Mouse (Mus musculus) embryonic facial prominence, embryonic 12.5 days (tissue): ENCODE measurements at regions not wholly inside any gene's neighbourhood (a gene's known extent, or its start where the extent isn't known, plus 50 kb on each side); places are given as distances from the start of the nearest gene placed in this dataset.

Experiments used
- ATAC-seq: fragments of 200-750 bp; cut with Nextera tagmentation; 2 replicates; pipeline ENCODE4 v1.8.0; 2017; ENCODE audit not compliant: insufficient number of reproducible peaks, insufficient read depth, low FRiP score, low TSS enrichment
- H3K27ac ChIP-seq: fragments of 300-500 bp; sonication (generic); 2 replicates; pipeline ENCODE4 v1.5.1; 2016; ENCODE audit warnings: mild to moderate bottlenecking
- H3K27me3 ChIP-seq: fragments of 300-500 bp; sonication (generic); 2 replicates; pipeline ENCODE4 v1.6.1; 2016; ENCODE audit warnings: mild to moderate bottlenecking, moderate library complexity
- H3K36me3 ChIP-seq: fragments of 300-500 bp; sonication (generic); 2 replicates; pipeline ENCODE4 v1.6.1; 2016; ENCODE audit warnings: mild to moderate bottlenecking
- H3K4me1 ChIP-seq: fragments of 300-500 bp; sonication (generic); 2 replicates; pipeline ENCODE4 v1.6.1; 2016
- H3K4me2 ChIP-seq: fragments of 300-500 bp; sonication (generic); replicated peaks from 2 replicates; pipeline ENCODE4 v1.6.1; 2016; ENCODE audit warnings: mild to moderate bottlenecking, moderate library complexity
- H3K4me3 ChIP-seq: fragments of 300-500 bp; sonication (generic); 2 replicates; pipeline ENCODE4 v1.5.1; 2016; ENCODE audit warnings: mild to moderate bottlenecking
- H3K9ac ChIP-seq: fragments of 300-500 bp; sonication (generic); 2 replicates; pipeline ENCODE4 v1.6.1; 2016; ENCODE audit warnings: mild to moderate bottlenecking, moderate library complexity
- H3K9me3 ChIP-seq: fragments of 300-500 bp; sonication (generic); 2 replicates; pipeline ENCODE4 v1.6.1; 2016; ENCODE audit warnings: mild to moderate bottlenecking, moderate library complexity
- WGBS: fragments of 180-500 bp; shearing (Covaris S2); methylation state at CpG from one replicate; pipeline ENCODE4 v1.1.7; 2016; 5-methylcytosine and 5-hydroxymethylcytosine counted together

GRCm38 (mm10) chr13:63726035-63726434 lies 89.0 kb upstream of the Ercc6l2 start:
- no peak overlapping the region for H3K27ac ChIP-seq
- H3K27me3 ChIP-seq, result no peaks in the 10 kb centered on the region
- WGBS, result 4% methylated on average over 2 of the region's 2 CpGs
- peaks cover 18% of the 10 kb centered on the region for H3K4me1 ChIP-seq
- no peaks in the 10 kb centered on the region for H3K36me3 ChIP-seq
- H3K9ac ChIP-seq, result no peak overlapping the region
- no peak for ATAC-seq
- no peak overlapping the region for H3K4me3 ChIP-seq
- no peak overlapping the region for H3K4me2 ChIP-seq
- H3K9me3 ChIP-seq, result no peaks in the 10 kb centered on the region

GRCm38 (mm10) chr13:63726509-63726908 lies 88.5 kb upstream of the Ercc6l2 start:
- no peak overlapping the region for H3K4me2 ChIP-seq
- H3K9ac ChIP-seq, result no peak overlapping the region
- H3K4me3 ChIP-seq, result no peak overlapping the region
- peaks cover 18% of the 10 kb centered on the region for H3K4me1 ChIP-seq
- 84% methylated on average over 6 of the region's 6 CpGs for WGBS
- no peak overlapping the region for H3K27ac ChIP-seq
- no peak for ATAC-seq
- H3K27me3 ChIP-seq, result no peaks in the 10 kb centered on the region
- H3K9me3 ChIP-seq, result no peaks in the 10 kb centered on the region
- no peaks in the 10 kb centered on the region for H3K36me3 ChIP-seq

GRCm38 (mm10) chr13:63735739-63736138 lies 79.3 kb upstream of the Ercc6l2 start:
- WGBS, result 36% methylated on average over 5 of the region's 5 CpGs

DNA sequence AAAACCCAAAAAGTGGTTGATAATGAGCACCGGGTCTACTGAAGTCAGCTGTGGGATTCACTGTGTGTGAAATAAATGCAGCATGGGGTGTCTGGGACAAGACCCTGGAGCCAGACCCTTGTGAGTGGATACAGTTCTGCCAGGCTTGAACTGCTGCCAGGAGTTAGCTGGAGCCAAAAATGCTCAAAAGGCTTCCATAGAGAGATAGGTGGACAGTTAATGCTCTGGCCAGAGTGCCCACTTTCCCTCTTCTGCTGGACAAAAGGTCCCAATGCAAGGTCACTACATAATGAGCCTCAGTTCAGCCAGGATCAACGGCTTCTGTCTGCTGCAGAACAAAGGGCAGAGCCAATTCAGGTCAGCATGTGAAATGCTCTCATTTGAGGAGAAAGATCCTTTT lies 73.2 kb upstream of the Ercc6l2 start:
- no peaks in the 10 kb centered on the region; the same call in 1 of the 2 replicates for H3K9me3 ChIP-seq
- no peak overlapping the region for H3K4me3 ChIP-seq
- no peaks in the 10 kb centered on the region for H3K27me3 ChIP-seq
- H3K4me1 ChIP-seq, result no peaks in the 10 kb centered on the region
- ATAC-seq, result no peak
- H3K4me2 ChIP-seq, result no peak overlapping the region
- H3K36me3 ChIP-seq, result no peaks in the 10 kb centered on the region
- whole genome bisulfite sequencing, result 63% methylated on average over 2 of the region's 2 CpGs
- no peak overlapping the region for H3K9ac ChIP-seq
- no peak overlapping the region for H3K27ac ChIP-seq

More at GRCm38 (mm10) chr13:63735739-63736138, 79.3 kb upstream of the Ercc6l2 start:
- no peak overlapping the region for H3K4me3 ChIP-seq
- no peak overlapping the region for H3K9ac ChIP-seq
- H3K4me2 ChIP-seq, result no peak overlapping the region
- H3K27me3 ChIP-seq, result no peaks in the 10 kb centered on the region
- ATAC-seq, result no peak
- no peaks in the 10 kb centered on the region; the same call in 1 of the 2 replicates for H3K9me3 ChIP-seq
- no peaks in the 10 kb centered on the region for H3K4me1 ChIP-seq
- H3K27ac ChIP-seq, result no peak overlapping the region; the same call in 1 of the 2 replicates
- no peaks in the 10 kb centered on the region for H3K36me3 ChIP-seq

DNA sequence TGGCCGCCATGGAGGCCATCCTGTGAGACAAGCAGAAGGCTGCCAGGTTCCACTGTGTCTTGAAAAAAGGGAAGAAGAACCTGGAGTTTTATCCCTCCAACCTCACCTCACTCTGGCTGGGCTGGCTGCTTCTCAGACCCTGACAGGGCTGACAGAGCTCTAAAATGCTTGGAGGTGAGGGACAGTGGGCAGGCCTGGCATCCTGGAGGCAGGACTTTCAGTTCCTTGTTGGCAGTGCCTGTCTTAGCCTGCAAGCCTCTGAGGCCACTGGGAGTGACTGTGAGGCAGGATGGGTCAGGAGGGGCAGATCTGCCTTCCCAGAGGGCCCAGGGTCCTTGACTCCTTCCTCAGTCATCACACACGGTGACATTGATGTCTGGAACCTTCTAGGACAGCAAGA lies 66.3 kb upstream of the Ercc6l2 start:
- Histone ChIP-seq H3K9me3 (no peaks in the 10 kb centered on the region), H3K4me1 (no peaks in the 10 kb centered on the region), H3K4me3 (no peak overlapping the region), H3K36me3 (no peaks in the 10 kb centered on the region), H3K9ac (no peak overlapping the region), H3K27me3 (no peaks in the 10 kb centered on the region), H3K4me2 (no peak overlapping the region), H3K27ac (no peak overlapping the region)
- no peak for ATAC-seq
- WGBS, result 79% methylated on average over 2 of the region's 2 CpGs

DNA sequence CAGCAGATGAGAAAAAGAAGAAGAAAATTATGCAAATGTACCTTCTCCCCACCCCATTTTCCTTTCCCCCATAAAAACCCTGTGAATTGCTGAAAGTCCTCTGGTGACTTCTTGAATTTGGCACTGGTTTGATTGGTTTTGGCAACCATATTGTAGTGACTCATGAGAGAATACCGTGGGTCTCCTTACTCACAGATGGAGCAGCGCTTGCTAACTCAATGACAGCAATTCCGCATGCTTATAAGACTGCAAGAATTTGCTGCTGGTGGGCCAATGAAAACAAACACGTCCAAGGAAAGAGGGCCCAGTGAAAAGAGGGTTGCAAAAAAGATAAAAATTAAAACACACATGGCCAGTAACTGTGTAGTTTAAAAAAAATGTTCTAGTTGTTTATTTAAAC lies 65.0 kb upstream of the Ercc6l2 start:
- Histone ChIP-seq H3K36me3 (no peaks in the 10 kb centered on the region), H3K4me2 (no peak overlapping the region), H3K4me3 (no peak overlapping the region), H3K4me1 (no peaks in the 10 kb centered on the region), H3K9me3 (no peaks in the 10 kb centered on the region), H3K27me3 (no peaks in the 10 kb centered on the region), H3K27ac (no peak overlapping the region), H3K9ac (no peak overlapping the region)
- WGBS, result 65% methylated on average over 4 of the region's 4 CpGs
- no peak for ATAC-seq

DNA sequence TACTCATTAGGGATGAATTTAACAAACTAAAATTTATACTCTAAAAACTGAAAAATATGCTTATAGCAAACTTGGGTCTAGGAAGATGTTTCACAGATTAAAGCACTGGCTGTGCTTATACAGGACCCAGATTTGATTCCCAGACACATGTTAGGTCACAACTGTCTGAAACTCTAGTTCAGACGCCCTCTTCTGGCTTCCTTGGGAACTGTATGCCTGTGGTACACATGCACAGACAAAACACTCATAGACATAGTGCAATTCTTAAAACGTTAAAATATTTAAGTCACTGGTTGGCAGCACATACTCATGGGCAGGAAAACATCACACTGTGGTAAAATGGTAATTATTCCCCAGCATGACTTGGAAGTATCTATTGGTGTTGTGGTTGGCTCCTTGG lies 63.8 kb upstream of the Ercc6l2 start:
- WGBS, result 55% methylated on average over 2 of the region's 2 CpGs
- no peak for ATAC-seq
- Histone ChIP-seq H3K4me3 (no peak overlapping the region), H3K27ac (no peak overlapping the region), H3K4me2 (no peak overlapping the region), H3K9ac (no peak overlapping the region), H3K27me3 (no peaks in the 10 kb centered on the region), H3K4me1 (no peaks in the 10 kb centered on the region), H3K9me3 (no peaks in the 10 kb centered on the region), H3K36me3 (no peaks in the 10 kb centered on the region)

DNA sequence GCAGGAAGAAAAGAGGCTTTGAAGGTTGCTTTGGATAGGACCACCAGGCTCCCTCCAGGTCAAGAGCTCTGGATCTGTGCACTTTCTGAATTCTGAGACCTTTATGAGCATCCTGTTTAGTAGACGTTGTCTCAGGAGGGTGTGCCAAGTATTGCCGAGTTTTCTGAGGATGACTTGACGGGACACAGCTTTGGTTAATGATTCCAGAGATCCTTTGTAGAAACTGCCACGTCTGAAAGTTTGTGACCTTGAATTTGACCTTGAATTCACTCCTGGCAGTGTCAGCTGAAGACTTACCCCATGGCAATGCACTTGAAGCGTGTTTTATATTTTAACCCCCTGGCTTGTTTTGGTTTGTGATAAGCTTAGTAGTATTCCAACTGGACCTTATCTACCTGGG lies 58.0 kb upstream of the Ercc6l2 start:
- H3K36me3 ChIP-seq, result no peaks in the 10 kb centered on the region
- no peak overlapping the region for H3K9ac ChIP-seq
- H3K27me3 ChIP-seq, result no peaks in the 10 kb centered on the region
- no peak overlapping the region for H3K4me2 ChIP-seq
- H3K4me3 ChIP-seq, result no peak overlapping the region
- no peak for ATAC-seq
- WGBS, result 70% methylated on average over 5 of the region's 5 CpGs
- no peaks in the 10 kb centered on the region for H3K9me3 ChIP-seq
- no peak overlapping the region for H3K27ac ChIP-seq
- H3K4me1 ChIP-seq, result no peaks in the 10 kb centered on the region

DNA sequence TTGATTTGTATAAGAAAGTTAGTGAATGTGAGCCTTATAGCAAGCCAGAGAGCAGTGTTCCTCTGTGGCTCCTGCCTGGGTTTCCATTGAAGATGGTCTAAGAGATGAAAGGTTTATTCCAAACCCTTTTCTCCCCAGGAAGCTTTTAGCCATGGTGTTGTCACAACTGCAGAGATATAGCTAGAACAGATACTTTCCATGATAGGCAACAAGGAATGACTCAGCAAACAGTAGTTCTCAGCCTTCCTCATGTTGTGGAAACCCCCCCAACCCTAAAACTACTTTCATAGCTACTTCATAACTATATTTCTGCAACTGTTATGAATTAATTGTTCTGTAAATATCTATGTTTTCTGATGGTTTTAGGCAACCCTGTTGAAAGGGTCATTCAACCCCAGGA lies 53.5 kb upstream of the Ercc6l2 start:
- H3K9me3 ChIP-seq, result no peaks in the 10 kb centered on the region
- no peak for ATAC-seq

More for the DNA sequence above, 53.5 kb upstream of the Ercc6l2 start:
- Histone ChIP-seq H3K27ac (no peak overlapping the region), H3K4me3 (no peak overlapping the region), H3K27me3 (no peaks in the 10 kb centered on the region), H3K36me3 (no peaks in the 10 kb centered on the region), H3K4me1 (peaks cover 4% of the 10 kb centered on the region; the same call in 1 of the 2 replicates), H3K4me2 (no peak overlapping the region), H3K9ac (no peak overlapping the region)
